Mouse (Mus musculus) megakaryocyte-erythroid progenitor cell, adult 5-6 weeks (primary cell): Measurements from ENCODE around the gene Fhit. TPM values are rescaled to one million over a fixed set of nuclear protein-coding genes. Genes with fewer than 3 reads are reported as not detected.
"Not testable (repeated sequence)": the region's sequence is repeated elsewhere in the genome, so short reads cannot be mapped to it uniquely, and the experiment has no call there.

Source experiments
- ATAC-seq: replicated peaks from 2 replicates; pipeline ENCODE4 v1.8.0; 2016; ENCODE audit warnings: mild to moderate bottlenecking, inconsistent platforms; ENCODE audit not compliant: severe bottlenecking, poor library complexity, low FRiP score, low TSS enrichment
- total RNA-seq, 2 experiments: library from RNA; stranded (forward) in 1 of 2; stranded (reverse) in 1 of 2; fragments of 200-1000, 215-1000 nt in 1 of 2; fragments of >200 nt in 1 of 2; fragmentation: Nextera tagmentation in 1 of 2; gene quantifications; 2 replicates each; pipeline ENCODE4 v1.2.3; 2014 to 2017

Fhit gene
- total RNA-seq, 2 experiments from 2014 or later = 12.6 to 17.1 TPM

GRCm38 (mm10) chr14:9832290-9832689 lies 1329.5 kb downstream of the Fhit start:
- ATAC-seq = no peak

- not testable (repeated sequence) for ATAC-seq
Measured at GRCm38 (mm10) chr14:9828699-9829240, 1333.1 kb downstream of the Fhit start.

DNA sequence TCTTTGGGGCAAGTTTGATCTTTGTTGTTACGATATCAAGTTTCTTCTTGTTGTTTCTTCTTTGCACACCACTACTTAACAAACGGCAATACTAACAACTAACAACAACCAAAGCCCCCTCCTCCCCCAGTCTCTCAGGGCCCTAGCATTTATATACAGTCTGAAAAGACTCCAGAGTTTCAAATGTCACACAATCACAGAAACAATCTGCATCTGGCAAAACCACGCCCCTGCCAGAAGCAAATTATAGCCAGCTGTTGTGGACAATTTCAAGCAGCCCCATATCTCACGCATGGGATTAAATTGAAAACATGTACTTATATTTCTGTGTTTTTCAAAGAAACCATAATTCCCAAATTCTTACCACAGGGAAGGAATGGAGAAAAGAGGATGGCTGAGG lies 1345.9 kb downstream of the Fhit start:
- no peak for ATAC-seq

GRCm38 (mm10) chr14:9811847-9812321 lies 1350.0 kb downstream of the Fhit start:
- ATAC-seq = no peak

DNA sequence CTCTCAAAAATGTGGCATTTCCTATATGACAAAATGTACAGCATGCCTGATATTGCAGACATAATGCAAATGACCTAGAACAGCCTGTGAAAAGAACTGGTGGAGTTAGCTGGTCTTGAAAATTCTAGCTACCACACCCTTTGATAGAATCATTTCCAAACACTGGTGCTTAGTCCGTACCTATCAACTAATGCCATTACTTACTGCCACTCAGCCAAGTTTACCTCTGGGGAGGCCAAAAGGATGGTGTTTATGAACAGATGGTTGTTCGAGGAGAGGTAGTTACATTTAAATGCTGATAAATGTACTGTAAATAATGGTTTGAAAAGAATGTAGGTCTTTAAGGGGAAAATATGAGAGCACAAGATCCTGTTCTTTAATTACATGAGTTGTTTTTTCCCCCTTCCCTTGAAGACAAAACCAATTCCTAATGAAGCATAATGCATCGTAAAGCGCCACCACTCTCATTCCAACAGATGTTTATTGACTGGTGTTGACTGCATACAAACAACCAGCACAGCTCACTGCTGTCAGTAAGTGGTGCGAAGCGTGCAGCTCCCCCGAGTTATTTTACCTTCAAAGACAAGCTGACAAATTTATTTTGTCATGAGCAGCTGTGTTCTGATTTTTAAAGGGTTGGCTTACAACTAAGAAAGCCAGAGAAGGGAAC lies 1350.5 kb downstream of the Fhit start:
- no peak for ATAC-seq

DNA sequence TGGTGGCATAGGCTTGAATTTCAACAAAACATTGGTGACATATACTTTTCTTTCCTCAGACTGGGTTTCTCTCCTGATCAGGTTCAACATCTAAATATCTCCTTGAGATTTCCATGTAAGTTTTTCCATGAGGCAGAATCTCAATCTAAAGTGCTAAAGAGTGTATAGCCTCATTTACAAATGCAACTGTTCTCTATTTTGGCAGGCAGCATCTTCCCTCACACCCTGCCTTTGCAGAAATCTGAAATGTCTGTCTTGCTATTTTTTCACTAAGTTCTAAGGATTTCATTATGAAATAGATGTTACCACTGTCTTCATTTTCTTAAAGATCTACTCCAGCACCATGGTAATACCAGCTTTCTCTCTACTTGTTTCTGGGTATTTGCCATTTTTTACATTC lies 1368.4 kb downstream of the Fhit start:
- ATAC-seq = no peak

GRCm38 (mm10) chr14:9788402-9788950 lies 1373.4 kb downstream of the Fhit start:
- ATAC-seq = no peak

DNA sequence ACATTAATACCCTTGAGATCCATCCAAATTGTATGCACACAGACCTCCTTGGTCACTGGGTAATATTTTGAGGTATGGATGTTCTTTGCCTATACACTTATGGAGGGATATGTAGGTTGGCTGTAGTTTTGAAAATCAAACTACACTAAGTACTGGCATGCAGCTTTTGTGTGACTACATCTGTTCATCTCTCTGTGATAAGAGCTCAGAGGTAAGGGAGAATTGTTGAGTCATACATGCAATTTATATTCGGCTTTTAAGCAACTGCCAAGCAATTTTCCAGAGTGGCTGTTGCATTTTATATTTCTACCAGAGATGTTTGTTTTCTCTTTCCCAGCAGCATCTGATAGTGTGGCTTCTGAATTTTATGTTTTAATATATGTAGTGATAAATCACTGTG lies 1374.4 kb downstream of the Fhit start:
- no peak for ATAC-seq

- ATAC-seq = no peak
Measured at GRCm38 (mm10) chr14:9785861-9786260, 1376.0 kb downstream of the Fhit start.

DNA sequence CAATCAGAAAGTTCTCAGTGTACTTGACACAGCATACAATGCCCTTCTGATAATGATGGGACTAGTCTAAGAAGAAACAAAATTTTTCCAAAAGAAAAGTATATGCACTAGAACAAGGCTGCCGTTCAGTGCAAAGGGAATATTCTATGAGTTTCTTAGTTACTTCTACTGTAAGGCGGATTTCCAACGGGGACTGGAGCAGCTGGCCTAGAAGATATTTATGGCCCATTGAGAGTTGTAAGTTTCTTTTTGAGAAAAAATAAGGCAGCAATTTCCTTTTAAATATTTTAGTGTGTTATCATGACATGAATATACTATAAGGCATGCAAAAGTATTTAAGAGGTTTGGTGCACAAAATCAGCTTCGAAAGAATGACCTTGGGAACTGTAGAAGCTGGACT lies 1410.5 kb downstream of the Fhit start:
- ATAC-seq = no peak

DNA sequence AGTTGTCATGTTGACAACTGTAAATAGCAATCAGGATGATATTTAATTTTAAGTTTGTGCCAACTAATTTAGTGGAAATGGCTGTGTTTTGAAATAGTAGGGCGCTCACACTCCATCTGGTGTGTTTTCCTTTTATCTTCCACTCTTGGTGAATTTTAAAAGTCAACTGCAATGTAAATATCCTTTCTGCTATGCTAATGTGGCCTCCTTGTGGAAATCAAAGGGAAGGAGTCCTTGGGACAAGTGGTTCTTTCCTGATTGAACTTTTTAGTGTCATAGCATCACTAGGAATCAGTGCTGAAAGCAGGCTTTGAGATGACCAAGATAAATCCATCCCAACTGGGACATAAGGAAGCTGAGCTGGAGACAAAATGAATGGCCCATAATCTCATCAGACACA lies 1413.1 kb downstream of the Fhit start:
- no peak for ATAC-seq

DNA sequence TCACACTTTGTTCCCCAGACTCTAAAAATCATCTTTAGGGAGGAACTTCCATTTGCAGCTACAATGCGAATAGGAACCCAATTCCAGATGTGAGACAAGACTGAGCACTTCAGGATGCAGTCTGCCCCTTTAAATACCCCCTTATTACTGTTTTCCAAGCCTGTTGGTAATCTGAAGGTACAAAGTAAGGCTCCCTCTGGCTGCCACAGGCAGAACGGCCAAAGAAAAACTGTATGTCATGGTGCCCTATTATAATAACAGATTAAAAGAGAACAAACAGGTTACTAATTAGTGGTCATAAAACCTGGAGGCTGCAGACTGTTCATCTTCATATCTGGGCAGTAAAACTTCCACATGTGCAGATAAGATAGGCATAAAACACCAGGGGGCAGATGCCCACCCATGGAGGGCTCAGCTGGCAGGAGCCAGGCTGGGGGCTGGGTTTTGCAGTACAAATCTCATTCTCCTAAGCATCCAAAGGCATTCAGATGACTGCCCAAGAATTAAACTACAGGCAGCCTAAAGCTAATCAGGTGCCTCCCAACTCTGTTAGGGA lies 1439.8 kb downstream of the Fhit start:
- no peak for ATAC-seq

- ATAC-seq = no peak
Measured at GRCm38 (mm10) chr14:9698621-9699020, 1463.2 kb downstream of the Fhit start.

- ATAC-seq = no peak
Measured at GRCm38 (mm10) chr14:9697101-9697500, 1464.7 kb downstream of the Fhit start.

DNA sequence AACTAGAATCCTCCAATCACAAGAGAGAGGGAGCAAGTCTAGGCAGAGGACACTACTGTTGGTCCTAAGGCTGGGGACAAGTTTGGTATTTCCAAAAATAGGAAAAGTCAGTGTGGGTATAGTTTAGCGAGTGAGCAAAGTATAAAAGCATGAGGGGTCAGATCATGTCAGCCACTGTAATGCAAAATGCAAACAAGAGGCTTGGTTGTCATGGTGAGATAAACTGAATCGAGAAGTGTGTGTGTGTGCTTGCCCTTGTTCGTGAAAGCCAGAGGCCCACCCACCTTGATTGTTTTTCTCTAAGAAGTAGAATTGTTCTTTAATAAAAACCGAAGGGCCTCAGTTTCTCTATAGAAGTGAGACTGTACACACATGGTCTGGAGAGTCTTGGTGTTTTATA lies 1465.8 kb downstream of the Fhit start:
- ATAC-seq = no peak

GRCm38 (mm10) chr14:9695217-9695690 lies 1466.6 kb downstream of the Fhit start:
- no peak for ATAC-seq

GRCm38 (mm10) chr14:9688664-9689257 lies 1473.1 kb downstream of the Fhit start:
- no peak for ATAC-seq

GRCm38 (mm10) chr14:9684362-9684761 lies 1477.5 kb downstream of the Fhit start:
- ATAC-seq = no peak

DNA sequence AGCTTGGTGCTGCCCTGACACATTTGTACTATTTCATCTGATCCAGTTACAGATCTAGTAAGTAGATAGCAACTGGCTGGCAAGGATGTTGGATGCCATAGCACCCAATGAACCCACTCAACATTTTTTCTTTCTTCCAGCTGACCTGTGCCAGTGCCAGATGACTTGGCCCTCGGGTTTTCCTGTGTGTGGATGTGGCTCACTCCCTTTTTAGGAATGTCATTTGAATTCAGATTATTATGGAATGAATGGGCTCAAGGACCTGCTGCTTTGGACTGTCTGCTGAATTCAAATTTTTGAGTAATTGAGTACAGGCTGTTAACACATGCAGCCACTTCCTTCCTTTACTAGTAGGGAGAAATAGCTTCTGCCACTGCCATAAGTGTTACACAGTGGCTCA lies 1489.1 kb downstream of the Fhit start:
- no peak for ATAC-seq

- no peak for ATAC-seq
Measured at GRCm38 (mm10) chr14:9671776-9672175, 1490.1 kb downstream of the Fhit start.
